Mouse (Mus musculus) spleen, embryonic (tissue): ENCODE results near the gene Aff1.

ENCODE experiments used
- CTCF ChIA-PET: fragments of 350-600 bp; sonication (Branson Sonifier 250); formaldehyde crosslinking; loops from one replicate; lab custom pipeline; 2022; lab: Charles Lee

Gene Aff1

GRCm38 (mm10) chr5:103854807-103855194 lies 162.6 kb downstream of the Aff1 start:
- CTCF ChIA-PET: no interaction called here

GRCm38 (mm10) chr5:103855483-103856211 lies 163.5 kb downstream of the Aff1 start:
- CTCF ChIA-PET: no interaction called here

- CTCF ChIA-PET: interaction anchor here (0.6 kb wide), 1 partner anchor 107 kb away, joined by 11 read pairs; no protein-coding TSS in a partner anchor
Measured at GRCm38 (mm10) chr5:103856286-103857009, 164.3 kb downstream of the Aff1 start.

GRCm38 (mm10) chr5:103857151-103857550 lies 165.0 kb downstream of the Aff1 start:
- CTCF ChIA-PET: interaction anchor here (0.6 kb wide), 1 partner anchor 108 kb away, joined by 11 read pairs; no protein-coding TSS in a partner anchor

- CTCF ChIA-PET: no interaction called here
Measured at GRCm38 (mm10) chr5:103860622-103861021, 168.4 kb downstream of the Aff1 start.

GRCm38 (mm10) chr5:103863759-103864158 lies 171.6 kb downstream of the Aff1 start:
- CTCF ChIA-PET: no interaction called here

GRCm38 (mm10) chr5:103889766-103890165 lies 197.6 kb downstream of the Aff1 start:
- CTCF ChIA-PET: no interaction called here

GRCm38 (mm10) chr5:103898310-103898709 lies 206.1 kb downstream of the Aff1 start:
- CTCF ChIA-PET: no interaction called here
